Mouse (Mus musculus): Measurements from ENCODE around the gene 4931406P16Rik. TPM values are rescaled to one million over a fixed set of nuclear protein-coding genes. Genes with fewer than 3 reads are reported as not detected.
"Not testable (repeated sequence)": the region's sequence is repeated elsewhere in the genome, so short reads cannot be mapped to it uniquely, and the experiment has no call there.

The 4931406P16Rik gene
- polyA plus RNA-seq, 1 experiment from 2014 or later: 37.2 TPM

DNA sequence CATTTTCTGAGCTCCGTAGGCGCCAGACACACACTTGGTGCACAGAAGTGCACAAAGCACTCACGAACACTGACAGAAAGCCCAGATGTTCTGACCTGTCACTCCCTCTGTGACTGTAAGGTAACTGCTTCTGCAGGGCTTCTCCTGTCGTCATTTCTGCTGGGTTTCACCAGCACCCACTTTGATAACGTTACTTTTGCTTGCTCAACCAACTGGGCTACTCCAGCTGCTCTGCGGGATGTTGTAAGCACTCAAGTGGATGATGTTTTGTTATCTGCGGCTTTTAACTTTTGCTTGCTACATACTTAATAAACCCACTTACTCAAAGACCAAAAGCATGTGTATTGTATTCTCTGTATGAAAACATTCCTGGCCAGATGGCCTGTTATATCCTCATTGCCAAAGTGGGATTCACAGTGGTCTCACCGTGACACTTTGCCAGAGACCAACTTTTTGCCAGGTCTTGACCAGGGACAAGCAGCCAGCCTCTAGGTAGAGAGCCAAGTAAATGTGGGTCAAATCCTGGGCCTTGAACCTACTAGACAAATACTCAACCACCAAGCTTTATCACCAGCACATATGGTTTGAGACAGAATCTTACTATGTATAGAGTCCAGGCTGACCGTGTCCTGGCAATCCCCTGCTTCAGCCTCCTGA is 91.6 kb downstream of the 4931406P16Rik start:
- Histone ChIP-seq H3K27me3 (replicated peaks) (no peaks in the 10 kb centered on the region), H3K36me3 (peaks cover 80% of the 10 kb centered on the region), H3K27ac (no peak overlapping the region), H3K4me1 (no peaks in the 10 kb centered on the region), H3K4me3 (no peak overlapping the region), H3K4me2 (replicated peaks) (no peak overlapping the region), H3K9ac (no peak overlapping the region), H3K9me3 (no peaks in the 10 kb centered on the region)
- 94% methylated on average over 9 of the region's 9 CpGs for WGBS
- ATAC-seq (ENCODE audit: low FRiP score, low read depth): no peak

GRCm38 (mm10) chr7:34218496-34218895 is 94.9 kb downstream of the 4931406P16Rik start:
- 64% methylated on average over 1 of the region's 1 CpGs for WGBS
- H3K27ac ChIP-seq: no peak overlapping the region
- peaks cover 84% of the 10 kb centered on the region for H3K36me3 ChIP-seq
- no peak overlapping the region for H3K9ac ChIP-seq
- H3K4me3 ChIP-seq: no peak overlapping the region
- ATAC-seq (ENCODE audit: low FRiP score, low read depth): no peak
- no peaks in the 10 kb centered on the region for H3K9me3 ChIP-seq
- no peak overlapping the region for H3K4me2 ChIP-seq (replicated peaks)
- H3K27me3 ChIP-seq (replicated peaks): no peaks in the 10 kb centered on the region
- H3K4me1 ChIP-seq: no peaks in the 10 kb centered on the region

GRCm38 (mm10) chr7:34216474-34216873 is 96.9 kb downstream of the 4931406P16Rik start:
- no peaks in the 10 kb centered on the region for H3K4me1 ChIP-seq
- H3K9ac ChIP-seq: no peak overlapping the region
- H3K9me3 ChIP-seq: no peaks in the 10 kb centered on the region
- H3K36me3 ChIP-seq: peaks cover 91% of the 10 kb centered on the region
- no peak overlapping the region for H3K4me3 ChIP-seq
- H3K27ac ChIP-seq: no peak overlapping the region
- 93% methylated on average over 10 of the region's 10 CpGs for WGBS
- H3K4me2 ChIP-seq (replicated peaks): no peak overlapping the region
- no peaks in the 10 kb centered on the region for H3K27me3 ChIP-seq (replicated peaks)
- ATAC-seq (ENCODE audit: low FRiP score, low read depth): no peak

DNA sequence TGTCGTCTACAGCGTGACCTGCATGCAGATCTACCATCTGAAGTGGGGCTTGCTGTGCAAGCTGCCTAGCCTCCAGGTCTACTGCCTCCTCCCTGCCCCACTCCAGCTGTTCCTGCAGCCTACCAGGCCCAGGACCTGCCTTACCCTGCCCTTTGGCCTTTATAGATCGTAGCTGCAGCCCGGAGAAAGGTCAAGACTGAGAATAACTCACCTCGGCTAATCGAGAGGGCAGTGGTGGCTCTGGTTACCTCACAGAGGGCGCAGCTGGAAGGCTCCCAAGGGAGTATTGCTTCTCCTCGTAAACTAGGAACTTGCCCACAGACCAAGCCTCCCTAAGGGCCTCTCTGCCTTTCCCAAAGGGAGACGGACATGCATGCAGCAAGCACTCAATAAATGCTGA is 97.9 kb downstream of the 4931406P16Rik start:
- H3K4me1 ChIP-seq: no peaks in the 10 kb centered on the region
- no peak for ATAC-seq (ENCODE audit: low FRiP score, low read depth)
- no peaks in the 10 kb centered on the region for H3K27me3 ChIP-seq (replicated peaks)
- peaks cover 96% of the 10 kb centered on the region for H3K36me3 ChIP-seq
- H3K4me3 ChIP-seq: no peak overlapping the region
- WGBS: 90% methylated on average over 9 of the region's 9 CpGs
- no peak overlapping the region for H3K9ac ChIP-seq
- no peak overlapping the region for H3K4me2 ChIP-seq (replicated peaks)
- H3K9me3 ChIP-seq: no peaks in the 10 kb centered on the region
- H3K27ac ChIP-seq: no peak overlapping the region

- H3K9me3 ChIP-seq: no peaks in the 10 kb centered on the region
- no peak overlapping the region for H3K4me3 ChIP-seq
- H3K9ac ChIP-seq: no peak overlapping the region
- no peak for ATAC-seq (ENCODE audit: low FRiP score, low read depth)
- no peaks in the 10 kb centered on the region for H3K4me1 ChIP-seq
- H3K27ac ChIP-seq: no peak overlapping the region
- peaks cover 96% of the 10 kb centered on the region for H3K36me3 ChIP-seq
- no peaks in the 10 kb centered on the region for H3K27me3 ChIP-seq (replicated peaks)
- no peak overlapping the region for H3K4me2 ChIP-seq (replicated peaks)
- WGBS: 94% methylated on average over 8 of the region's 8 CpGs
Measured at GRCm38 (mm10) chr7:34214644-34215043, 98.7 kb downstream of the 4931406P16Rik start.

DNA sequence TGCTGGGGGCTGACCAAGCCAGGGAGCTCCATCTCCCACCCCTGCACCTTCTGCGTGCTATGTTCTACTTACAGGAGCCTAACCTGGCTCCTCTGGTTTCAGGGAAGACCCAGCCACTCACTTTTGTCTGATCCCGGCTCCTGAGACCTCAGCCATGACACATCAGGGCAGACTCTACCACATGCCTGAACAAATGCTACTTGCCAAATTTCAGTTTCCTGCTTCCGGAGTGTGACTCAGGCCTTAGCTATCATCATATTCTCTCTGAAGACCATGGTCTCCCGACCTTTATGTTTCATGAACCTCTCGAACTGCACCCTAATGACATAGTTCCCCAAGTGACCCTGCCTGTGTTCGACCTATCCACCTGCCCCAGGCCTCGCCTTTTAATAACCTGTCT is 100.1 kb downstream of the 4931406P16Rik start:
- no peak for ATAC-seq (ENCODE audit: low FRiP score, low read depth)
- no peak overlapping the region for H3K4me2 ChIP-seq (replicated peaks)
- peaks cover 96% of the 10 kb centered on the region for H3K36me3 ChIP-seq
- H3K4me1 ChIP-seq: no peaks in the 10 kb centered on the region
- H3K9me3 ChIP-seq: no peaks in the 10 kb centered on the region
- no peak overlapping the region for H3K27ac ChIP-seq
- no peak overlapping the region for H3K4me3 ChIP-seq
- no peaks in the 10 kb centered on the region for H3K27me3 ChIP-seq (replicated peaks)
- 92% methylated on average over 7 of the region's 7 CpGs for WGBS
- no peak overlapping the region for H3K9ac ChIP-seq

- Histone ChIP-seq H3K27me3 (replicated peaks) (no peaks in the 10 kb centered on the region), H3K27ac (no peak overlapping the region), H3K4me1 (no peaks in the 10 kb centered on the region), H3K4me3 (no peak overlapping the region), H3K9ac (no peak overlapping the region), H3K4me2 (replicated peaks) (no peak overlapping the region), H3K9me3 (no peaks in the 10 kb centered on the region), H3K36me3 (peaks cover 98% of the 10 kb centered on the region)
- 93% methylated on average over 9 of the region's 9 CpGs for WGBS
- no peak for ATAC-seq (ENCODE audit: low FRiP score, low read depth)
Measured at GRCm38 (mm10) chr7:34208027-34208745, 105.2 kb downstream of the 4931406P16Rik start.

DNA sequence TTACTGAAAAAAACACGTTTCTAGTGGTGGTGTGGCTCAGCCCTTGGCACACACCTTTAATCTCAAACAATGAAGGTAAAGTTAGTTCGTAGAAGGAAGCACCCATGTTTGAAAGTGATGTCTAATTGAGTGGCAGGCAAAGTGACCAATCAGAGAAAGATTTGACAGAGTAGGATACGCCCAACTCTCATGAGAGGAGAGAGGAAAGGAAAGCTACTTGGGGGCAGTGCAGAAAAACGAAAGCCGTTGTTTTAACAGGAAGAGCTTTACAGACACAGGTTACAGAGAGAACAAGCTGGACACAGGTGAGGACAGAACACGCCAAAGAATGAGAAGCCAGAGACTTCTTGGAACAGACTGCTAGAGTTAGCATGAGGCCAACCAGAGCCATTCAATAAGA is 107.0 kb downstream of the 4931406P16Rik start:
- Histone ChIP-seq H3K4me3 (no peak overlapping the region), H3K4me1 (no peaks in the 10 kb centered on the region), H3K36me3 (peaks cover 98% of the 10 kb centered on the region), H3K9ac (no peak overlapping the region), H3K27me3 (replicated peaks) (no peaks in the 10 kb centered on the region), H3K9me3 (no peaks in the 10 kb centered on the region), H3K4me2 (replicated peaks) (no peak overlapping the region), H3K27ac (no peak overlapping the region)
- 92% methylated on average over 6 of the region's 6 CpGs for WGBS
- no peak for ATAC-seq (ENCODE audit: low FRiP score, low read depth)

- WGBS: 95% methylated on average over 10 of the region's 10 CpGs
- H3K4me1 ChIP-seq; H3K27me3 ChIP-seq (replicated peaks); ATAC-seq (ENCODE audit: low FRiP score, low read depth); H3K9me3 ChIP-seq; H3K4me3 ChIP-seq; H3K4me2 ChIP-seq (replicated peaks); H3K27ac ChIP-seq; H3K9ac ChIP-seq: not testable (repeated sequence)
- peaks cover 69% of the 10 kb centered on the region for H3K36me3 ChIP-seq
Measured at GRCm38 (mm10) chr7:34202147-34202546, 111.2 kb downstream of the 4931406P16Rik start.

GRCm38 (mm10) chr7:34200829-34201228 is 112.5 kb downstream of the 4931406P16Rik start:
- H3K4me3 ChIP-seq: no peak overlapping the region
- H3K4me1 ChIP-seq: 0 out of 2 replicates have a peak, but pooled peaks cover 2% of the 10 kb centered on the region
- no peak overlapping the region for H3K9ac ChIP-seq
- H3K4me2 ChIP-seq (replicated peaks): no peak overlapping the region
- no peaks in the 10 kb centered on the region for H3K9me3 ChIP-seq
- H3K36me3 ChIP-seq: peaks cover 56% of the 10 kb centered on the region
- 95% methylated on average over 2 of the region's 2 CpGs for WGBS
- ATAC-seq (ENCODE audit: low FRiP score, low read depth): no peak
- H3K27me3 ChIP-seq (replicated peaks): no peaks in the 10 kb centered on the region
- H3K27ac ChIP-seq: no peak overlapping the region

DNA sequence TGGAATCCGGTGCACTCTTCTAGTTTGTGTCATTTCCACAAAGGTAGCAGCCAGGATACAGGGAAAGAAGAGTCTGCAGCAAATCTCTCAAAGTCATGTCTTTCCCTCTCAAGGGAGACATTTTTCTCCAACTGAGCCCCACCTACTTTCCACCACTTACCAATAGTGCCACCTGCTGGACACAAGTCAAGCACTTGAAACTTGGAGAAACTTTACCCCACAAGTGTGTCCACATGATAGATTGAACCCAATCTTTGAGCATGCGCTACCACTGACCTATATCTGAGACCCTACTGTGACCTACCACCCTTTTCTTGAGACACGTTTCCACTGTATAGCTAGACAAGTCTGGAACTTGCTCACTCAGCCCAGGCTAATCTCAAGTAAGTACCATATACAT is 115.0 kb downstream of the 4931406P16Rik start:
- 54% methylated on average over 3 of the region's 3 CpGs for WGBS
- Histone ChIP-seq H3K4me3 (no peak overlapping the region), H3K27ac (no peak overlapping the region), H3K9ac (no peak overlapping the region), H3K27me3 (replicated peaks) (no peaks in the 10 kb centered on the region), H3K4me1 (0 out of 2 replicates have a peak, but pooled peaks cover 9% of the 10 kb centered on the region), H3K9me3 (no peaks in the 10 kb centered on the region), H3K36me3 (peaks cover 40% of the 10 kb centered on the region), H3K4me2 (replicated peaks) (no peak overlapping the region)
- ATAC-seq (ENCODE audit: low FRiP score, low read depth): no peak

DNA sequence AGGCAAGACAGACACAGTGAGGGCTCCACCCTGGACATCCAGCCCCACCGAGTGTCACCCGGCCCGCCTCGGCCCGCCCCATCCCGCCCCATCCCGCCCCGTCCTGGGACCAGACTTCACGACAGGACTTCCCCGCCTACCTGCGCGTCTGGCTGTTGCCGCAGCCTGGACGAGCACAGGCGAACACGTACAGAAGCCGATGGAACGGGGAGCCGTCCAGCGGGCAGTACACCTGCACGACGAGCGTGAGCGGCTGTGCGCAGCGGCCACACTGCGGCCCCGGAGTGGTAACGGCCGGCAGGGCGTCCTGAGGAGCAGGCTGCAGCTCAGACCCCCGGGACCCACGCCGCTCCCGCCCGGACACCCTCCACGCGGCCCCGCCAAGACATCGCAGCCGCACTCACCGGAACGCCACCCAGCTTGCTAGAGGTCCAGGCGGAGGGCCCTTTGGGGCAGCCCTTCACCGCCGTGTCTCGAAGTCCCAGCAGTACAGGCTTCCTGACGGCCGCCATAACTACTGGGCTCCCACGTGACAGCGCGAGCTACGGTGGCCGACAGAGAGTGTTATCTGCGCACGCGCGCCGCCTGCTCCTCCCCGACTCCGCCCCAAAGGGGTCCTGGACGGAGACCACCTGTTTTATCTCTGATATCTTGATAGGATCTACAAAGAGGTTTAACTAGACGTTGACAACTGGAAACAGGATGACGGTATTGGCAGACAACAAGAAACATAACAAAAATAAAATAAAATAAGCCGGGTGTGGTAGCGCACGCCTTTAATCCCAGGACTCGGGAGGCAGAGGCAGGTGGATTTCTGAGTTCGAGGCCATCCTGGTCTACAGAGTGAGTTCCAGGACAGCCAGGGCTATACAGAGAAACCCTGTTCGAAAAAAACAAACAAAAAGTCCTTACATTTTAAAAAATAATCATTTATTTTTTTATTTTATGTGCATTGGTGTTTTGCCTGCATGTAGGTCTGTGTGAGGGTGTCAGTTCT is 116.9 kb downstream of the 4931406P16Rik start, which contains the start of gene Pdcd2l:
Pdcd2l (minus strand) TSS at position 530 of the 997 bp plus-strand sequence.
- peak within 1 kb of the TSS; percentile 92 for H3K9ac ChIP-seq
- 0 out of 2 replicates have a peak, but pooled peaks cover 9% of the 10 kb centered on the region for H3K4me1 ChIP-seq
- ATAC-seq (ENCODE audit: low FRiP score, low read depth): peak; percentile 94
- peak within 1 kb of the TSS; percentile 94 for H3K4me2 ChIP-seq (replicated peaks)
- 3% methylated on average over 69 of the region's 70 CpGs for WGBS
- H3K4me3 ChIP-seq: peak within 1 kb of the TSS; percentile 96
- no peaks in the 10 kb centered on the region for H3K9me3 ChIP-seq
- H3K27ac ChIP-seq: no peak within 1 kb of the TSS
- no peaks in the 10 kb centered on the region for H3K27me3 ChIP-seq (replicated peaks)
- peaks cover 35% of the 10 kb centered on the region for H3K36me3 ChIP-seq

Data from neural tube, embryonic 12.5 days (tissue).